Mouse (Mus musculus): ENCODE data around the gene Atp6ap1. TPM values are rescaled to one million over a fixed set of nuclear protein-coding genes. Genes with fewer than 3 reads are reported as not detected.

Atp6ap1 gene
- polyA plus RNA-seq (2012; rRNA removed), result 262 and 275 TPM in 2 replicates

GRCm38 (mm10) chrX:74296538-74297448 lies at the start of gene Atp6ap1:
TSS of gene Atp6ap1 (plus strand) at chrX:74297097.

GRCm38 (mm10) chrX:74249615-74250014 lies 47.3 kb upstream of the Atp6ap1 start, which contains the start of gene Flna:
TSS of gene Flna (minus strand) at chrX:74249820.

GRCm38 (mm10) chrX:74254153-74254887 lies 42.6 kb upstream of the Atp6ap1 start, which contains the start of gene Emd:
TSS of gene Emd (plus strand) at chrX:74254687.

GRCm38 (mm10) chrX:74270062-74270901 lies 26.6 kb upstream of the Atp6ap1 start, which contains the start of gene Rpl10:
TSS of gene Rpl10 (plus strand) at chrX:74270812.

DNA sequence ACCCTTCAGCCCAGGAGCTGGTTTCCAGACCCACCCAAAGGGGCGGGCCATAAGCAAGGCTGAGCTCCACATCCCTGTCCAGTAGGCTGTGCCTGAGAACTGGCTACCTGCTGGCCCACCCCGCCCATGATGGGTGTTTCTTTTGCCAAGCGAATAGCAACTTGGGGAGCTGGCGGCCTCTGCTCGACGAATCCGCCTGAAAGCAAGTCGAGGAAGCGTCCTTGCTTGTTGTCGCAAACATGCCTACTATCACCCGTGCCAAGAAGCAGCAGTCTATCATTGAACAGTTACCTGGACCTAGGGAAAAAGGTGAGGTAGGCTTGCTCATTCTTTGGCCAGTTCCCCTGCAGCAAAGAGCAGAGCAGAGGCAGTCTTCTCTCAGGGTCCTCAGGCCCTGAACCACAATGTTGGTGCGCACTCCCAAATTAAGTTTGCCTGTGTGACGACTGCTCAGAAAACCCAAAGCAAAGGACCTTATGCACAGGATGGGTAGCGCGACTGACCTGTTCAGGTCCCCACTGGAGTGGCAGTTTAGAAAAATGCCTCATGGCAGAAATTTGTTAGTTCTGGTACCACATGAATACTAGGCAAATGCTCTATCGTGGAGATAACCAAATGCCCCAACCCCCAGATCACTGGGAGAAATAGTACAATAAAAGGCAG lies 15.0 kb upstream of the Atp6ap1 start, which contains the start of the genes Taz and Dnase1l1:
Taz (plus strand) TSS at position 181 of the 663 bp plus-strand sequence.
Dnase1l1 (minus strand) TSS at position 606 of the 663 bp plus-strand sequence.

DNA sequence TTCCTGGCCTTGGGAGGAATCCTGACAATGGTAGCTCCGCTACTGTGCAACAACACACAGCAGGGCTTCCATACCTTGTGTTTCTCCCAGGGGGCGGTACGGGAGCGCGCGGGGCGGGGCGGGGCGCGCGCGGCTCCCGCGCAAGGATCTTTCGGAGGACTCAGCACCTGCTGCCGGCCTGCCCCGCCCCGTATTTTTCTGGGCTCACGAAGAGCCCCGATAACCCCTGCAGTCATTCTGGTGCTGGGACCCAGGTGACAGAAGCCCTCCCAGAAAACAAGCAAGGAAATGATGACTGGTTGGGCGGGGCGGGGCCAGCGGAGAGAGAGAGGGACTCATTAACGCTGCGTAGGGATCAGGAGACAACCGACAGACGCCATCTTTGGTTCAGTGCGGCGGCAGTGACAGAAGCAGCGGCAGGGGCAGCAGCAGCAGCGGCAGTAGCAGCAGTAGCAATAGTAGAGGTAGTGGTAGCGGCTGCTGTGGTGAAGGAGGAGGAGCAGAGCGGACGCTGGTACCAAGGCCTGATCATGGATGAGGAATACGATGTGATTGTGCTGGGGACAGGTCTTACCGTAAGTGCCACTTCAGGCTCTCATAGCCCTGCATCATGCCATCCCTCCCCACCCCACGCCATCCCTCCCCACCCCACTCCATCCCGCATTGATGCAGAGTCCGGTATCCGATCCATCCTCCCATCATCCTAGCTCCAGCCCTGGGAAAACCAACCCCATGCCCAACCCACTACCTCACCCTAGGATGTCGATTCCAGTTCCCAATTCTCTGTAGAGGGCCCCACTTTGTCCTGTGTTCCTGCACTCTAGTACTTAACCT lies 8.2 kb downstream of the Atp6ap1 start, which contains the start of gene Gdi1:
Gdi1 (plus strand) TSS at position 132 of the 834 bp plus-strand sequence.

GRCm38 (mm10) chrX:74312540-74313464 lies 15.9 kb downstream of the Atp6ap1 start, which contains the start of gene Fam50a:
TSS of gene Fam50a (plus strand) at chrX:74313033.

GRCm38 (mm10) chrX:74328725-74329161 lies 31.8 kb downstream of the Atp6ap1 start, which contains the start of gene Plxna3:
TSS of gene Plxna3 (plus strand) at chrX:74329066.

DNA sequence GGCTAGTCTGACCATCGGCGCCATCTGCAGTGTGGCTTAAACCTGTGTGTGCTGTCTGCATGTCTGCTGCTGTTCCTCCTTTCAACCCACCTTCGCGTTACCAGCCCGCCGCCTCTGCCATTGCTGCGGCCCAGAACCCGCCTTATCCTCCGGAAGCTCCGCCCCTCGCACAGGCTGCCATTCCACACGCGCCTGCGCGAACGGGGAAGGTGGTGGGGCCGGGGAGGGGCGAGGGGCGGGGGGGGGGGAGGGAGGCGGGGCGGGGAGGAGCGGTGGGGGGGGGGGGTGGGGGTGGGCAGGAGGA lies 56.5 kb downstream of the Atp6ap1 start, which contains the start of gene Lage3:
Lage3 (minus strand) TSS at position 152 of the 304 bp plus-strand sequence.

Other genes with a start within 250 kb of the Atp6ap1 start
- 0.13 TPM in 1 of 2 replicates, not detected in the other for gene Opn1mw, start 169.6 kb upstream of the Atp6ap1 start, polyA plus RNA-seq (2012; rRNA removed)
- gene Mecp2, start 161.7 kb upstream of the Atp6ap1 start, polyA plus RNA-seq (2012; rRNA removed), result 25.4 and 27.4 TPM in 2 replicates
- not detected in 2 replicates for gene Tex28, start 129.3 kb upstream of the Atp6ap1 start, polyA plus RNA-seq (2012; rRNA removed)
- not detected in 2 replicates for gene Tktl1, start 119.8 kb upstream of the Atp6ap1 start, polyA plus RNA-seq (2012; rRNA removed)
- 442 and 468 TPM in 2 replicates for gene Flna, start 47.3 kb upstream of the Atp6ap1 start, polyA plus RNA-seq (2012; rRNA removed)
- gene Emd, start 42.4 kb upstream of the Atp6ap1 start, polyA plus RNA-seq (2012; rRNA removed), result 87.2 and 92.3 TPM in 2 replicates
- gene Rpl10, start 26.3 kb upstream of the Atp6ap1 start, polyA plus RNA-seq (2012; rRNA removed), result 1,398 and 1,478 TPM in 2 replicates
- 94.8 and 95.4 TPM in 2 replicates for gene Taz, start 15.2 kb upstream of the Atp6ap1 start, polyA plus RNA-seq (2012; rRNA removed)
- 5.3 and 7.1 TPM in 2 replicates for gene Dnase1l1, start 14.8 kb upstream of the Atp6ap1 start, polyA plus RNA-seq (2012; rRNA removed)
- 1,288 and 1,327 TPM in 2 replicates for gene Gdi1, start 7.9 kb downstream of the Atp6ap1 start, polyA plus RNA-seq (2012; rRNA removed)
- gene Fam50a, start 15.9 kb downstream of the Atp6ap1 start, polyA plus RNA-seq (2012; rRNA removed), result 48.8 and 49.0 TPM in 2 replicates
- gene Plxna3, start 32.0 kb downstream of the Atp6ap1 start, polyA plus RNA-seq (2012; rRNA removed), result 261 and 268 TPM in 2 replicates
- gene Lage3, start 56.5 kb downstream of the Atp6ap1 start, polyA plus RNA-seq (2012; rRNA removed), result 87.3 and 99.6 TPM in 2 replicates
- gene Ubl4a, start 76.1 kb downstream of the Atp6ap1 start, polyA plus RNA-seq (2012; rRNA removed), result 56.7 and 57.7 TPM in 2 replicates
- 5.7 and 7.1 TPM in 2 replicates for gene Slc10a3, start 76.3 kb downstream of the Atp6ap1 start, polyA plus RNA-seq (2012; rRNA removed)
- gene Fam3a, start 96.2 kb downstream of the Atp6ap1 start, polyA plus RNA-seq (2012; rRNA removed), result 36.2 and 39.6 TPM in 2 replicates
- gene Ikbkg, start 96.2 kb downstream of the Atp6ap1 start, polyA plus RNA-seq (2012; rRNA removed), result 18.0 and 19.5 TPM in 2 replicates
- gene G6pdx, start 132.1 kb downstream of the Atp6ap1 start, polyA plus RNA-seq (2012; rRNA removed), result 44.7 and 48.8 TPM in 2 replicates
- 0.12 TPM in 1 of 2 replicates, not detected in the other for gene Gm6880, start 184.3 kb downstream of the Atp6ap1 start, polyA plus RNA-seq (2012; rRNA removed)

Data from central nervous system, embryonic 14 days (tissue).